Mouse (Mus musculus) intestine, embryonic 14.5 days (tissue): ENCODE data around the gene Ppm1h. TPM values are rescaled to one million over a fixed set of nuclear protein-coding genes. Genes with fewer than 3 reads are reported as not detected.

ENCODE experiments used
- ATAC-seq: fragments of 200-750 bp; cut with Nextera tagmentation; replicated peaks from 2 replicates; pipeline ENCODE4 v1.8.0; 2017; ENCODE audit warnings: low read depth, moderate number of reproducible peaks, moderate TSS enrichment, moderate library complexity; ENCODE audit not compliant: low FRiP score, low TSS enrichment
- DNase-seq: peaks from one replicate; pipeline ENCODE4 v3.0.0-alpha.2; 2018; ENCODE audit warnings: low spot score
- H3K27ac ChIP-seq: fragments of 300-500 bp; sonication (generic); 2 replicates; pipeline ENCODE4 v1.5.1; 2014; ENCODE audit warnings: low read depth, mild to moderate bottlenecking, control low read depth
- H3K27me3 ChIP-seq: fragments of 300-500 bp; sonication (generic); replicated peaks from 2 replicates; pipeline ENCODE4 v1.6.1; 2014; ENCODE audit warnings: low read length, control low read depth; ENCODE audit not compliant: control insufficient read depth, insufficient read depth
- H3K36me3 ChIP-seq: fragments of 300-500 bp; sonication (generic); 2 replicates; pipeline ENCODE4 v1.6.1; 2014; ENCODE audit warnings: low read length, control low read depth; ENCODE audit not compliant: control insufficient read depth, insufficient read depth
- H3K4me1 ChIP-seq: fragments of 300-500 bp; sonication (generic); replicated peaks from 2 replicates; pipeline ENCODE4 v1.6.1; 2014; ENCODE audit warnings: low read length, control low read depth, mixed read lengths; ENCODE audit not compliant: control insufficient read depth, insufficient read depth
- H3K4me2 ChIP-seq: fragments of 300-500 bp; sonication (generic); 2 replicates; pipeline ENCODE4 v1.6.1; 2014; ENCODE audit warnings: low read length
- H3K4me3 ChIP-seq: fragments of 300-500 bp; sonication (generic); 2 replicates; pipeline ENCODE4 v1.5.1; 2014; ENCODE audit warnings: low read depth, low read length, control low read depth, mixed read lengths
- H3K9ac ChIP-seq: fragments of 300-500 bp; sonication (generic); 2 replicates; pipeline ENCODE4 v1.6.1; 2014; ENCODE audit warnings: mild to moderate bottlenecking, low read length
- H3K9me3 ChIP-seq: fragments of 300-500 bp; sonication (generic); 2 replicates; pipeline ENCODE4 v1.6.1; 2016; ENCODE audit warnings: low read length, control low read depth; ENCODE audit not compliant: control insufficient read depth
- WGBS: fragments of 180-500 bp; shearing (Covaris S2); extraction: QIAGEN DNeasy Blood & Tissue Kit; methylation state at CpG from one replicate; pipeline ENCODE4 v1.1.7; 2014; 5-methylcytosine and 5-hydroxymethylcytosine counted together
- polyA plus RNA-seq: library from polyadenylated mRNA; unstranded; fragments of >200 nt; fragmentation: Nextera tagmentation; extraction: Ambion mirVana; gene quantifications from 2 replicates; pipeline ENCODE4 v1.2.1, GENCODE M21; 2014

Gene Ppm1h
- polyA plus RNA-seq, 1 experiment from 2014 or later = 13.2 TPM

- H3K4me1 ChIP-seq = peaks cover 13% of the 10 kb centered on the region
- DNase-seq = no peak
- no peaks in the 10 kb centered on the region for H3K9me3 ChIP-seq
- H3K27me3 ChIP-seq = no peaks in the 10 kb centered on the region
- WGBS = 70% methylated on average over 8 of the region's 8 CpGs
- H3K36me3 ChIP-seq = no peaks in the 10 kb centered on the region
- peak overlapping the region; percentile 69 for H3K27ac ChIP-seq
- no peak overlapping the region for H3K4me2 ChIP-seq
- no peak overlapping the region for H3K4me3 ChIP-seq
- no peak for ATAC-seq
- no peak overlapping the region for H3K9ac ChIP-seq
Observed at GRCm38 (mm10) chr10:122859642-122859997, 181.1 kb downstream of the Ppm1h start.

- 26% methylated on average over 6 of the region's 7 CpGs for WGBS
- DNase-seq (no peak), ATAC-seq (no peak)
- Histone ChIP-seq H3K27ac (peak overlapping the region; percentile 69), H3K4me1 (peaks cover 13% of the 10 kb centered on the region), H3K4me2 (no peak overlapping the region), H3K36me3 (no peaks in the 10 kb centered on the region), H3K4me3 (no peak overlapping the region), H3K9me3 (no peaks in the 10 kb centered on the region), H3K9ac (no peak overlapping the region), H3K27me3 (no peaks in the 10 kb centered on the region)
Observed at GRCm38 (mm10) chr10:122860076-122860475, 181.5 kb downstream of the Ppm1h start.

- Histone ChIP-seq H3K27me3 (no peaks in the 10 kb centered on the region), H3K36me3 (no peaks in the 10 kb centered on the region), H3K4me1 (peaks cover 19% of the 10 kb centered on the region), H3K4me2 (no peak overlapping the region), H3K27ac (no peak overlapping the region; the same call in 1 of the 2 replicates), H3K9ac (no peak overlapping the region), H3K4me3 (no peak overlapping the region), H3K9me3 (no peaks in the 10 kb centered on the region)
- WGBS = 56% methylated on average over 18 of the region's 18 CpGs
- no peak for DNase-seq
- ATAC-seq = no peak
Observed at GRCm38 (mm10) chr10:122861696-122862385, 183.3 kb downstream of the Ppm1h start.

GRCm38 (mm10) chr10:122862386-122863023 is 183.9 kb downstream of the Ppm1h start:
- Histone ChIP-seq H3K27ac (no peak overlapping the region), H3K4me1 (peaks cover 19% of the 10 kb centered on the region), H3K9me3 (no peaks in the 10 kb centered on the region), H3K36me3 (no peaks in the 10 kb centered on the region), H3K4me2 (no peak overlapping the region), H3K9ac (no peak overlapping the region), H3K4me3 (no peak overlapping the region), H3K27me3 (no peaks in the 10 kb centered on the region)
- 74% methylated on average over 17 of the region's 17 CpGs for WGBS
- ATAC-seq (no peak), DNase-seq (no peak)

- 32% methylated on average over 8 of the region's 8 CpGs for WGBS
- H3K27ac ChIP-seq = 0 out of 2 replicates have a peak overlapping the region, but pooled peaks have one; percentile 2
Observed at GRCm38 (mm10) chr10:122869865-122870503, 191.4 kb downstream of the Ppm1h start.

GRCm38 (mm10) chr10:122870848-122871494 is 192.4 kb downstream of the Ppm1h start:
- WGBS = 62% methylated on average over 3 of the region's 3 CpGs
- ATAC-seq (peak; percentile 58), DNase-seq (no peak)
- Histone ChIP-seq H3K27ac (no peak overlapping the region), H3K4me2 (no peak overlapping the region), H3K9ac (no peak overlapping the region), H3K4me3 (no peak overlapping the region), H3K4me1 (peaks cover 4% of the 10 kb centered on the region), H3K36me3 (no peaks in the 10 kb centered on the region), H3K27me3 (no peaks in the 10 kb centered on the region), H3K9me3 (no peaks in the 10 kb centered on the region)

More at GRCm38 (mm10) chr10:122869865-122870503, 191.4 kb downstream of the Ppm1h start:
- peak; percentile 81 for ATAC-seq
- Histone ChIP-seq H3K9ac (no peak overlapping the region), H3K36me3 (no peaks in the 10 kb centered on the region), H3K4me1 (peaks cover 10% of the 10 kb centered on the region), H3K4me2 (no peak overlapping the region), H3K4me3 (no peak overlapping the region), H3K27me3 (no peaks in the 10 kb centered on the region), H3K9me3 (no peaks in the 10 kb centered on the region)
- no peak for DNase-seq

- WGBS = 75% methylated on average over 8 of the region's 8 CpGs
- H3K27ac ChIP-seq = no peak overlapping the region
- H3K36me3 ChIP-seq = no peaks in the 10 kb centered on the region
- ATAC-seq (no peak), DNase-seq (no peak)
- H3K9me3 ChIP-seq = no peaks in the 10 kb centered on the region
- H3K9ac ChIP-seq = no peak overlapping the region
- H3K4me1 ChIP-seq = peaks cover 4% of the 10 kb centered on the region
- H3K4me2 ChIP-seq = no peak overlapping the region
- H3K4me3 ChIP-seq = no peak overlapping the region
- no peaks in the 10 kb centered on the region for H3K27me3 ChIP-seq
Observed at GRCm38 (mm10) chr10:122872720-122873119, 194.2 kb downstream of the Ppm1h start.

- Histone ChIP-seq H3K4me3 (no peak overlapping the region), H3K27ac (no peak overlapping the region), H3K4me2 (no peak overlapping the region), H3K4me1 (no peaks in the 10 kb centered on the region), H3K9ac (no peak overlapping the region), H3K27me3 (no peaks in the 10 kb centered on the region), H3K36me3 (no peaks in the 10 kb centered on the region), H3K9me3 (no peaks in the 10 kb centered on the region)
- no peak for ATAC-seq
- WGBS = 80% methylated on average over 4 of the region's 4 CpGs
- DNase-seq = no peak
Observed at GRCm38 (mm10) chr10:122876964-122877363, 198.4 kb downstream of the Ppm1h start.
